10 mouse cellular contexts compared by ENCODE assay signal in the genomic region with DNA sequence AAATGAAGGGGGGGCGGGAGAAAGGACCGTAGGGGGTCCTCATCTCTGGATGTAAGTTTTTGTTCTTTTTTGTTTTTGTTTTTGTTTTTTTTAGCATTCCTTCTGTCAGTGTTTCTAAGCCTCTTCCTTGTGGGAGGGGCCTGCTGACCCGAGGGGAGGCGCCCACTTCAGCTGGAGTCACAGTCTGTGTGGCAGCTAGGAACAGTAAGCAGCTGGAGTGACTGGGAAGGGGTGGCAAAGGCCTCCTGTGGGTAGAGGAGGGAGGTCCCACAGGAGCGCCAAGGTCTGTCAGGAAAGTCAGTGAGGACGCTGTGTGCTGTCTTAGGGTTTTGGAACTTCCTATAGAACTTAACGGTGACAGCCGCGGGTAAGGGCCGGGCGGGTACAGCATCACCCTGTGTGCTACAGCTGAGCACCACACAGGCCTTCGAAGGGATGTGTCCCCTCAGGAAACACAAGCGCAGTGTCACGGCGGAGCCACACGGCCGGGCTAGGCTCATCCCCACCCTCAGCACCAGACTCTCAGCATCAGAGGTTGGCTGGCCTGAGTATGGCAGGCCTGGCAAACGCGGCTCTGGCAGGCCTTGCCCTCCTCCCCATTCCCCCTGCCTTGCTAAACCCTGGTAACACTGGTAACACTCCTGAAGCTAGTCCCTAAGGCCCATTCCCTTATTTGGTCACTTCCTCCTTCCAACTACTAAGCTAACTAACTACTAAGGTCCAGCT. TPM values are rescaled to one million over a fixed set of nuclear protein-coding genes. Genes with fewer than 3 reads are reported as not detected.
DNase-seq lines count a peak whose midpoint lies in the region; ATAC-seq and TF ChIP-seq lines count a peak whose summit lies in the region.
"Had no signal": no experiment of that assay in that cellular context is flagged by ENCODE, and none has a peak within 500 bp of the region (broad histone marks: within the 10 kb centered on the region; RNA-seq: fewer than 3 reads in every experiment).

No protein-coding gene starts in this region.

- no peak for TF ChIP-seq POLR2A in myocyte (IDR thresholded peaks at IDR 0.05; ENCODE audit: insufficient read length, low read depth)

- no peaks in the 10 kb centered on the region for H3K79me2 ChIP-seq in myocyte (ENCODE audit: control insufficient read depth, insufficient read depth)

- peaks cover 60% of the 10 kb centered on the region for H3K4me1 ChIP-seq in heart, embryonic 12.5 days (replicated peaks)
- peaks cover 40% of the 10 kb centered on the region for H3K4me1 ChIP-seq in midbrain, embryonic 10.5 days
- H3K4me1 ChIP-seq in midbrain, embryonic 14.5 days (ENCODE audit: control insufficient read depth, insufficient read depth, low read length) = peaks cover 10% of the 10 kb centered on the region
- peaks cover 21% of the 10 kb centered on the region for H3K4me1 ChIP-seq in hindbrain, embryonic 12.5 days

- no peak for DNase-seq in heart, adult 9 months (ENCODE audit: low spot score in 2 of 2)
- DNase-seq in midbrain, embryonic 10.5 days (ENCODE audit: low spot score) = no peak
- DNase-seq in midbrain, embryonic 14.5 days = no peak
- no peak for DNase-seq in adrenal gland, postnatal 10 days
- DNase-seq: adrenal gland, postnatal 14 days had no signal

- no peaks in the 10 kb centered on the region for H3K36me3 ChIP-seq in heart, embryonic 12.5 days
- H3K36me3 ChIP-seq in midbrain, embryonic 10.5 days = no peaks in the 10 kb centered on the region
- H3K36me3 ChIP-seq in midbrain, embryonic 14.5 days (ENCODE audit: control insufficient read depth, insufficient read depth, low read length) = no peaks in the 10 kb centered on the region
- H3K36me3 ChIP-seq in hindbrain, embryonic 12.5 days = no peaks in the 10 kb centered on the region
- no peaks in the 10 kb centered on the region for H3K36me3 ChIP-seq in myocyte (ENCODE audit: control insufficient read depth, insufficient read depth)
- H3K36me3 ChIP-seq: embryonic facial prominence, embryonic 15.5 days had no signal

- no peaks in the 10 kb centered on the region for H3K27me3 ChIP-seq in heart, embryonic 12.5 days (replicated peaks)
- H3K27me3 ChIP-seq in midbrain, embryonic 10.5 days (ENCODE audit: low read depth, poor library complexity, severe bottlenecking) = no peaks in the 10 kb centered on the region
- no peaks in the 10 kb centered on the region for H3K27me3 ChIP-seq in midbrain, embryonic 14.5 days (ENCODE audit: control insufficient read depth, insufficient read depth, low read length)
- no peaks in the 10 kb centered on the region for H3K27me3 ChIP-seq in hindbrain, embryonic 12.5 days
- no peaks in the 10 kb centered on the region for H3K27me3 ChIP-seq in myocyte (ENCODE audit: control insufficient read depth, insufficient read depth, insufficient read length)
- H3K27me3 ChIP-seq: embryonic facial prominence, embryonic 15.5 days had no signal

- no peak overlapping the region for H3ac ChIP-seq in myocyte (ENCODE audit: control insufficient read depth, insufficient read length)

- peak overlapping the region; percentile 59 for H3K9ac ChIP-seq in heart, embryonic 12.5 days
- H3K9ac ChIP-seq in midbrain, embryonic 14.5 days (replicated peaks; ENCODE audit: low read length) = no peak overlapping the region; the same call in 1 of the 2 replicates
- H3K9ac ChIP-seq in hindbrain, embryonic 12.5 days = no peak overlapping the region
- H3K9ac ChIP-seq: embryonic facial prominence, embryonic 15.5 days had no signal

- no peak overlapping the region for H3K4me3 ChIP-seq in heart, embryonic 12.5 days
- no peak overlapping the region for H3K4me3 ChIP-seq in midbrain, embryonic 10.5 days
- H3K4me3 ChIP-seq in midbrain, embryonic 14.5 days (replicated peaks; ENCODE audit: low read depth, low read length) = no peak overlapping the region
- H3K4me3 ChIP-seq in hindbrain, embryonic 12.5 days = no peak overlapping the region
- no peak overlapping the region for H3K4me3 ChIP-seq in myocyte
- H3K4me3 ChIP-seq: embryonic facial prominence, embryonic 15.5 days had no signal

- no peak overlapping the region for H3K4me2 ChIP-seq in heart, embryonic 12.5 days
- H3K4me2 ChIP-seq in midbrain, embryonic 14.5 days (ENCODE audit: low read length) = no peak overlapping the region
- no peak overlapping the region for H3K4me2 ChIP-seq in hindbrain, embryonic 12.5 days (replicated peaks)
- H3K4me2 ChIP-seq in myocyte (ENCODE audit: low read depth) = no peak overlapping the region
- H3K4me2 ChIP-seq: embryonic facial prominence, embryonic 15.5 days had no signal

- no peaks in the 10 kb centered on the region for H3K9me3 ChIP-seq in heart, embryonic 12.5 days (replicated peaks)
- H3K9me3 ChIP-seq in midbrain, embryonic 10.5 days (replicated peaks) = no peaks in the 10 kb centered on the region
- no peaks in the 10 kb centered on the region for H3K9me3 ChIP-seq in midbrain, embryonic 14.5 days (ENCODE audit: control insufficient read depth, low read length)
- H3K9me3 ChIP-seq in hindbrain, embryonic 12.5 days (replicated peaks) = no peaks in the 10 kb centered on the region
- H3K9me3 ChIP-seq: embryonic facial prominence, embryonic 15.5 days had no signal

- H3K27ac ChIP-seq in heart, embryonic 12.5 days (ENCODE audit: poor library complexity, severe bottlenecking) = peak overlapping the region; percentile 71
- peak overlapping the region; percentile 76 for H3K27ac ChIP-seq in midbrain, embryonic 10.5 days (replicated peaks)
- H3K27ac ChIP-seq in midbrain, embryonic 14.5 days (replicated peaks; ENCODE audit: low read depth, low read length) = no peak overlapping the region
- no peak overlapping the region for H3K27ac ChIP-seq in hindbrain, embryonic 12.5 days

- ATAC-seq in heart, embryonic 12.5 days (ENCODE audit: insufficient number of reproducible peaks, low FRiP score) = peak; percentile 41
- ATAC-seq in midbrain, embryonic 14.5 days (ENCODE audit: low FRiP score, low TSS enrichment) = no peak
- peak; percentile 56 for ATAC-seq in hindbrain, embryonic 12.5 days (ENCODE audit: low FRiP score)
- ATAC-seq in frontal cortex, adult (ENCODE audit: low TSS enrichment) = no peak

- WGBS in heart, embryonic 12.5 days = 65% methylated on average over 19 of the region's 19 CpGs
- 78% methylated on average over 19 of the region's 19 CpGs for WGBS in midbrain, embryonic 10.5 days
- WGBS in midbrain, embryonic 14.5 days = 71% methylated on average over 19 of the region's 19 CpGs
- 71% methylated on average over 19 of the region's 19 CpGs for WGBS in hindbrain, embryonic 12.5 days

TF ChIP-seq in myocyte, 11 proteins besides CTCF, POLR2A, EP300 and RAD21:
- TF ChIP-seq E2F4 (IDR thresholded peaks at IDR 0.05; ENCODE audit: insufficient read depth) (no peak), MYOG (IDR thresholded peaks at IDR 0.05; ENCODE audit: control insufficient read depth in 1 of 3, insufficient read depth in 1 of 3, insufficient read length in 2 of 3, low read depth in 2 of 3) (no peak), SRF (IDR thresholded peaks at IDR 0.05; ENCODE audit: control insufficient read depth, insufficient read length, low read depth) (peak; percentile 90), USF1 (IDR thresholded peaks at IDR 0.05; ENCODE audit: low read depth) (no peak), REST (IDR thresholded peaks at IDR 0.05; ENCODE audit: insufficient read depth, insufficient read length) (no peak)

RNA-seq across cellular contexts. Expression of gene Kcne1, which starts 52.9 kb away (rescaled TPM):
- 78.4 and 87.1 TPM in 2 replicates for polyA plus RNA-seq in heart, embryonic 12.5 days (2016; fragmentation: Nextera tagmentation; extraction: Ambion mirVana)
- polyA plus RNA-seq in midbrain, embryonic 10.5 days (2016; fragmentation: Nextera tagmentation; extraction: Ambion mirVana) = 0.41 and 0.55 TPM in 2 replicates
- polyA plus RNA-seq in midbrain, embryonic 14.5 days (2014; fragmentation: Nextera tagmentation; extraction: Ambion mirVana) = 0.07 TPM in 1 of 2 replicates, not detected in the other
- polyA plus RNA-seq in hindbrain, embryonic 12.5 days (2016; fragmentation: Nextera tagmentation; extraction: Ambion mirVana) = 0.13 and 0.29 TPM in 2 replicates
- polyA plus RNA-seq in myocyte (2012; fragmentation: generic; extraction: Trizol) = not detected
- total RNA-seq in adrenal gland, postnatal 10 days (2021) = not detected
- total RNA-seq: adrenal gland, postnatal 14 days had no signal

RNA-seq across cellular contexts. Expression of gene Rcan1, which starts 58.5 kb away (rescaled TPM):
- polyA plus RNA-seq in heart, embryonic 12.5 days (2016; fragmentation: Nextera tagmentation; extraction: Ambion mirVana) = 148 and 153 TPM in 2 replicates
- polyA plus RNA-seq in midbrain, embryonic 10.5 days (2016; fragmentation: Nextera tagmentation; extraction: Ambion mirVana) = 38.8 and 40.6 TPM in 2 replicates
- 63.4 and 71.1 TPM in 2 replicates for polyA plus RNA-seq in midbrain, embryonic 14.5 days (2014; fragmentation: Nextera tagmentation; extraction: Ambion mirVana)
- polyA plus RNA-seq in hindbrain, embryonic 12.5 days (2016; fragmentation: Nextera tagmentation; extraction: Ambion mirVana) = 44.5 and 47.2 TPM in 2 replicates
- 20.2 TPM for polyA plus RNA-seq in myocyte (2012; fragmentation: generic; extraction: Trizol)
- total RNA-seq in adrenal gland, postnatal 10 days (2021) = 10 to 100 TPM; 21.7 to 22.2 TPM

Comparison
In these comparisons a context has a peak if more than half of its experiments do, and no peak if none do; other contexts are left out.
1. H3K27ac ChIP-seq: peak in heart, embryonic 12.5 days (single experiment) and midbrain, embryonic 10.5 days (single experiment); none in midbrain, embryonic 14.5 days (single experiment) and hindbrain, embryonic 12.5 days (single experiment).
2. ATAC-seq: peak in heart, embryonic 12.5 days (single experiment) and hindbrain, embryonic 12.5 days (single experiment); none in midbrain, embryonic 14.5 days (single experiment) and frontal cortex, adult (single experiment).
3. RNA of gene Kcne1, which starts 52.9 kb away (polyA plus RNA-seq): 78.4 to 87.1 TPM in heart, embryonic 12.5 days; 0.41 to 0.55 TPM in midbrain, embryonic 10.5 days, 0.13 to 0.29 TPM in hindbrain, embryonic 12.5 days, 0.07 TPM in midbrain, embryonic 14.5 days and not detected in myocyte (single experiment); every median in the first group is over 10 times any median in the second.